Mouse (Mus musculus) heart, adult 2 months (tissue): ENCODE measurements around the gene Gm45062. TPM values are rescaled to one million over a fixed set of nuclear protein-coding genes. Genes with fewer than 3 reads are reported as not detected.

Source experiments
- DNase-seq, 2 experiments: peaks; one replicate each; pipeline ENCODE4 v3.0.0; 2021
- H3K27ac ChIP-seq: fragments of 200-600 bp; 2 replicates; pipeline ENCODE4 v1.8.1; 2022
- H3K27me3 ChIP-seq: fragments of 200-500 bp; 2 replicates; pipeline ENCODE4 v1.6.1; 2012; ENCODE audit warnings: mild to moderate bottlenecking, low read length, inconsistent platforms, mixed read lengths; ENCODE audit not compliant: control insufficient read depth, insufficient read depth
- H3K36me3 ChIP-seq: fragments of 200-500 bp; 2 replicates; pipeline ENCODE4 v1.6.1; 2012; ENCODE audit warnings: low read length, inconsistent platforms; ENCODE audit not compliant: control insufficient read depth, insufficient read depth
- H3K4me1 ChIP-seq: fragments of 200-500 bp; 2 replicates; pipeline ENCODE4 v1.6.1; 2011; ENCODE audit warnings: low read length; ENCODE audit not compliant: control insufficient read depth, insufficient read depth
- H3K4me3 ChIP-seq: fragments of 200-600 bp; 2 replicates; pipeline ENCODE4 v1.8.1; 2022
- H3K79me2 ChIP-seq: fragments of 200-500 bp; replicated peaks from 2 replicates; pipeline ENCODE4 v1.6.1; 2012; ENCODE audit warnings: mild to moderate bottlenecking, inconsistent platforms, low read length, moderate library complexity, mixed read lengths; ENCODE audit not compliant: control insufficient read depth, insufficient read depth
- H3K9ac ChIP-seq: fragments of 200-500 bp; 2 replicates; pipeline ENCODE4 v1.6.1; 2012; ENCODE audit warnings: low read depth, mild to moderate bottlenecking, control low read depth, inconsistent platforms, low read length, mixed read lengths
- CTCF ChIP-seq: fragments of 200-600 bp; IDR thresholded peaks from 2 replicates; pipeline ENCODE4 v1.8.1; 2022; ENCODE audit warnings: antibody characterized with exemption, mild to moderate bottlenecking, moderate library complexity
- EP300 ChIP-seq: fragments of 200-500 bp; IDR thresholded peaks from 2 replicates; pipeline ENCODE4 v1.6.1; 2011; ENCODE audit warnings: low read depth, low read length, control low read depth; ENCODE audit not compliant: insufficient read depth
- POLR2A ChIP-seq: fragments of 200-500 bp; IDR thresholded peaks from 2 replicates; pipeline ENCODE4 v1.6.1; 2011; ENCODE audit warnings: mild to moderate bottlenecking, low read depth, low read length, control low read depth; ENCODE audit not compliant: insufficient read depth
- WGBS: fragments of 180-500 bp; shearing (Covaris S2); methylation state at CpG from one replicate; pipeline ENCODE4 v1.1.7; 2018; 5-methylcytosine and 5-hydroxymethylcytosine counted together
- intact Hi-C: fragments of 180-260 bp; cut with DNase I; formaldehyde crosslinking; loops from one replicate; pipeline ENCODE4 v1.15.1; 2025
- polyA plus RNA-seq: library from polyadenylated mRNA; depleted of rRNA; stranded (reverse); fragments of >200 nt; gene quantifications from 2 replicates; pipeline ENCODE4 v1.2.3, GENCODE M21; 2012
- total RNA-seq, 2 experiments: library from RNA; stranded (reverse); gene quantifications; 2 replicates each; pipeline ENCODE4 v1.2.3; 2021

Gm45062 gene
- total and polyA plus RNA-seq, 3 experiments, result 0.57 to 1.9 TPM; not detected in 1

- H3K79me2 ChIP-seq, result peaks cover 2% of the 10 kb centered on the region; the same call in 1 of the 2 replicates
- H3K4me3 ChIP-seq, result no peak overlapping the region
- H3K4me1 ChIP-seq, result peaks cover 2% of the 10 kb centered on the region
- no peaks in the 10 kb centered on the region for H3K27me3 ChIP-seq
- intact Hi-C loops, result loop anchor here (5.0 to 10.0 kb wide), 3 partner anchors 186 to 328 kb away; partner anchors contain the start of genes Gm45062, Rpa3 and Umad1
- TF ChIP-seq CTCF, result no peak
- TF ChIP-seq POLR2A, result no peak
- no peak for TF ChIP-seq EP300
- no peak overlapping the region for H3K9ac ChIP-seq
- no peak for DNase-seq
- H3K36me3 ChIP-seq, result peaks cover 5% of the 10 kb centered on the region
- no peak overlapping the region for H3K27ac ChIP-seq
Observed at GRCm38 (mm10) chr6:8506631-8507030, 247.4 kb downstream of the Gm45062 start.

GRCm38 (mm10) chr6:8508883-8509536, 249.8 kb downstream of the Gm45062 start:
- Histone ChIP-seq H3K4me3 (peak overlapping the region; percentile 62), H3K36me3 (peaks cover 6% of the 10 kb centered on the region), H3K9ac (peak overlapping the region; percentile 92), H3K4me1 (peaks cover 2% of the 10 kb centered on the region), H3K79me2 (peaks cover 2% of the 10 kb centered on the region; the same call in 1 of the 2 replicates), H3K27me3 (no peaks in the 10 kb centered on the region), H3K27ac (peak overlapping the region; percentile 97)
- peak; percentile 99 to 100 for DNase-seq
- TF ChIP-seq EP300, result 0 out of 2 replicates have a peak, but pooled peaks have one; percentile 33
- TF ChIP-seq CTCF, result peak; percentile 4; the same call in 1 of the 2 replicates
- peak; percentile 77 for TF ChIP-seq POLR2A
- WGBS, result under 1% methylated on average over 56 of the region's 56 CpGs
- intact Hi-C loops, result loop anchor here (5.0 to 10.0 kb wide), 3 partner anchors 183 to 326 kb away; partner anchors contain the start of genes Gm45062, Rpa3 and Umad1

- Histone ChIP-seq H3K27me3 (no peaks in the 10 kb centered on the region), H3K36me3 (peaks cover 6% of the 10 kb centered on the region), H3K27ac (peak within 1 kb of the TSS; percentile 97), H3K79me2 (peaks cover 2% of the 10 kb centered on the region; the same call in 1 of the 2 replicates), H3K4me1 (peaks cover 2% of the 10 kb centered on the region), H3K4me3 (peak within 1 kb of the TSS; percentile 62), H3K9ac (peak within 1 kb of the TSS; percentile 92)
- under 1% methylated on average over 40 of the region's 69 CpGs for WGBS
- DNase-seq, result peak; percentile 83 to 84
- intact Hi-C loops, result loop anchor here (5.0 to 10.0 kb wide), 3 partner anchors 183 to 325 kb away; partner anchors contain the start of genes Gm45062, Rpa3 and Umad1
- TF ChIP-seq POLR2A, result no peak
- no peak for TF ChIP-seq CTCF
- TF ChIP-seq EP300, result no peak
Observed at GRCm38 (mm10) chr6:8509551-8509950, 250.3 kb downstream of the Gm45062 start, which contains the start of gene Glcci1. Glcci1 (plus strand) TSS chr6:8509600.

GRCm38 (mm10) chr6:8509961-8510863, 251.0 kb downstream of the Gm45062 start:
- under 1% methylated on average over 62 of the region's 73 CpGs for WGBS
- peak in 1 of 2 experiments; percentile 69 for DNase-seq
- Histone ChIP-seq H3K4me3 (peak overlapping the region; percentile 62), H3K79me2 (peaks cover 2% of the 10 kb centered on the region; the same call in 1 of the 2 replicates), H3K9ac (peak overlapping the region; percentile 85), H3K27me3 (no peaks in the 10 kb centered on the region), H3K4me1 (peaks cover 2% of the 10 kb centered on the region), H3K36me3 (peaks cover 6% of the 10 kb centered on the region), H3K27ac (peak overlapping the region; percentile 97)
- intact Hi-C loops, result loop anchor here (5.0 to 10.0 kb wide), 4 partner anchors 182 to 325 kb away; partner anchors contain the start of genes Gm45062, Rpa3 and Umad1
- TF ChIP-seq EP300, result no peak

- Histone ChIP-seq H3K4me1 (peaks cover 2% of the 10 kb centered on the region), H3K27me3 (no peaks in the 10 kb centered on the region), H3K36me3 (peaks cover 6% of the 10 kb centered on the region), H3K27ac (peak overlapping the region; percentile 97), H3K79me2 (peaks cover 2% of the 10 kb centered on the region; the same call in 1 of the 2 replicates), H3K4me3 (peak overlapping the region; percentile 62), H3K9ac (peak overlapping the region; percentile 85; the same call in 1 of the 2 replicates)
- no peak for DNase-seq
- TF ChIP-seq POLR2A (no peak), CTCF (no peak), EP300 (no peak)
- intact Hi-C loops, result loop anchor here (5.0 kb wide), 1 partner anchor 239 kb away; no protein-coding TSS in a partner anchor
- 13% methylated on average over 7 of the region's 7 CpGs for WGBS
Observed at GRCm38 (mm10) chr6:8510864-8511428, 251.7 kb downstream of the Gm45062 start.
